Mouse (Mus musculus) midbrain, postnatal 0 days (tissue): ENCODE data around the gene Dync2li1. TPM values are rescaled to one million over a fixed set of nuclear protein-coding genes. Genes with fewer than 3 reads are reported as not detected.

Experiments
- ATAC-seq: fragments of 200-750 bp; cut with Nextera tagmentation; 2 replicates; pipeline ENCODE4 v1.8.0; 2017; ENCODE audit warnings: moderate number of reproducible peaks, mild to moderate bottlenecking, moderate TSS enrichment, moderate library complexity; ENCODE audit not compliant: low FRiP score
- DNase-seq: peaks from one replicate; pipeline ENCODE4 v3.0.0-alpha.2; 2015; ENCODE audit warnings: low spot score
- H3K27ac ChIP-seq: fragments of 300-500 bp; sonication (generic); 2 replicates; pipeline ENCODE4 v1.5.1; 2014; ENCODE audit warnings: low read depth, mild to moderate bottlenecking, low read length, mixed read lengths
- H3K27me3 ChIP-seq: fragments of 300-500 bp; sonication (generic); 2 replicates; pipeline ENCODE4 v1.6.1; 2014; ENCODE audit warnings: low read length, control low read depth, mixed read lengths; ENCODE audit not compliant: insufficient read depth
- H3K36me3 ChIP-seq: fragments of 300-500 bp; sonication (generic); 2 replicates; pipeline ENCODE4 v1.6.1; 2014; ENCODE audit warnings: low read length, control low read depth, mixed read lengths; ENCODE audit not compliant: insufficient read depth
- H3K4me1 ChIP-seq: fragments of 300-500 bp; sonication (generic); 2 replicates; pipeline ENCODE4 v1.6.1; 2014; ENCODE audit warnings: mild to moderate bottlenecking, control low read depth, antibody characterized with exemption, low read length, mixed read lengths; ENCODE audit not compliant: insufficient read depth
- H3K4me2 ChIP-seq: fragments of 300-500 bp; sonication (generic); 2 replicates; pipeline ENCODE4 v1.6.1; 2014; ENCODE audit warnings: low read depth, mild to moderate bottlenecking, low read length, mixed read lengths; ENCODE audit not compliant: poor library complexity, severe bottlenecking
- H3K4me3 ChIP-seq: fragments of 300-500 bp; sonication (generic); 2 replicates; pipeline ENCODE4 v1.5.1; 2014; ENCODE audit warnings: low read depth, mild to moderate bottlenecking, low read length, moderate library complexity
- H3K9ac ChIP-seq: fragments of 300-500 bp; sonication (generic); replicated peaks from 2 replicates; pipeline ENCODE4 v1.6.1; 2014; ENCODE audit warnings: mild to moderate bottlenecking, low read length, moderate library complexity, mixed read lengths; ENCODE audit not compliant: poor library complexity, severe bottlenecking
- H3K9me3 ChIP-seq: fragments of 300-500 bp; sonication (generic); 2 replicates; pipeline ENCODE4 v1.6.1; 2016; ENCODE audit warnings: low read length, control low read depth
- CTCF ChIP-seq: IDR thresholded peaks from 2 replicates; pipeline ENCODE4 v1.5.1; 2016; ENCODE audit warnings: antibody characterized with exemption, mild to moderate bottlenecking
- WGBS: fragments of 180-500 bp; shearing (Covaris S2); extraction: QIAGEN DNeasy Blood & Tissue Kit; methylation state at CpG from one replicate; pipeline ENCODE4 v1.1.7; 2014; 5-methylcytosine and 5-hydroxymethylcytosine counted together
- polyA plus RNA-seq: library from polyadenylated mRNA; unstranded; fragments of >200 nt; fragmentation: Nextera tagmentation; extraction: Ambion mirVana; gene quantifications from 2 replicates; pipeline ENCODE4 v1.2.1, GENCODE M21; 2015
- total RNA-seq: library from RNA; depleted of rRNA; stranded (reverse); fragments of >200 nt; gene quantifications from 2 replicates; pipeline ENCODE4 v1.2.3, GENCODE M21; 2014

Dync2li1 gene
- total and polyA plus RNA-seq, 2 experiments from 2014 or later, result 18.3 to 36.1 TPM

GRCm38 (mm10) chr17:84603709-84604420 is 22.4 kb upstream of the Dync2li1 start:
- H3K9ac ChIP-seq, result no peak overlapping the region
- no peaks in the 10 kb centered on the region for H3K4me1 ChIP-seq
- TF ChIP-seq CTCF, result peak; percentile 22; the same call in 1 of the 2 replicates
- H3K9me3 ChIP-seq, result no peaks in the 10 kb centered on the region
- no peak overlapping the region for H3K4me2 ChIP-seq
- no peak overlapping the region for H3K4me3 ChIP-seq
- 93% methylated on average over 10 of the region's 10 CpGs for WGBS
- no peaks in the 10 kb centered on the region for H3K27me3 ChIP-seq
- DNase-seq (no peak), ATAC-seq (no peak)
- no peak overlapping the region for H3K27ac ChIP-seq
- 0 out of 2 replicates have a peak, but pooled peaks cover 2% of the 10 kb centered on the region for H3K36me3 ChIP-seq

GRCm38 (mm10) chr17:84606976-84607375 is 19.3 kb upstream of the Dync2li1 start:
- Histone ChIP-seq H3K9ac (no peak overlapping the region), H3K27ac (no peak overlapping the region), H3K4me3 (no peak overlapping the region), H3K36me3 (0 out of 2 replicates have a peak, but pooled peaks cover 2% of the 10 kb centered on the region), H3K4me2 (no peak overlapping the region), H3K9me3 (no peaks in the 10 kb centered on the region), H3K4me1 (no peaks in the 10 kb centered on the region), H3K27me3 (no peaks in the 10 kb centered on the region)
- ATAC-seq, result no peak
- WGBS, result 51% methylated on average over 13 of the region's 13 CpGs
- TF ChIP-seq CTCF, result no peak
- DNase-seq, result no peak

GRCm38 (mm10) chr17:84607617-84608016 is 18.7 kb upstream of the Dync2li1 start:
- WGBS, result 73% methylated on average over 5 of the region's 5 CpGs
- Histone ChIP-seq H3K4me3 (no peak overlapping the region), H3K4me1 (no peaks in the 10 kb centered on the region), H3K9ac (no peak overlapping the region), H3K9me3 (no peaks in the 10 kb centered on the region), H3K27ac (no peak overlapping the region), H3K27me3 (no peaks in the 10 kb centered on the region), H3K4me2 (no peak overlapping the region), H3K36me3 (peaks cover 2% of the 10 kb centered on the region; the same call in 1 of the 2 replicates)
- DNase-seq (no peak), ATAC-seq (no peak)
- no peak for TF ChIP-seq CTCF

- 91% methylated on average over 4 of the region's 4 CpGs for WGBS
- DNase-seq (no peak), ATAC-seq (no peak)
- Histone ChIP-seq H3K4me3 (no peak overlapping the region), H3K9ac (no peak overlapping the region), H3K36me3 (peaks cover 2% of the 10 kb centered on the region; the same call in 1 of the 2 replicates), H3K27me3 (no peaks in the 10 kb centered on the region), H3K4me1 (no peaks in the 10 kb centered on the region), H3K9me3 (no peaks in the 10 kb centered on the region), H3K4me2 (no peak overlapping the region), H3K27ac (no peak overlapping the region)
- TF ChIP-seq CTCF, result no peak
These were observed 17.7 kb upstream of the Dync2li1 start for GRCm38 (mm10) chr17:84608606-84609005.

GRCm38 (mm10) chr17:84611500-84611899 is 14.8 kb upstream of the Dync2li1 start:
- ATAC-seq, result no peak

GRCm38 (mm10) chr17:84611971-84612370 is 14.3 kb upstream of the Dync2li1 start:
- Histone ChIP-seq H3K27me3 (no peaks in the 10 kb centered on the region), H3K9me3 (no peaks in the 10 kb centered on the region), H3K4me1 (no peaks in the 10 kb centered on the region), H3K4me3 (no peak overlapping the region), H3K27ac (no peak overlapping the region), H3K9ac (no peak overlapping the region), H3K4me2 (no peak overlapping the region), H3K36me3 (peaks cover under 1% of the 10 kb centered on the region; the same call in 1 of the 2 replicates)
- no peak for TF ChIP-seq CTCF
- DNase-seq (no peak), ATAC-seq (no peak)
- WGBS, result 90% methylated on average over 7 of the region's 7 CpGs

More at GRCm38 (mm10) chr17:84611500-84611899, 14.8 kb upstream of the Dync2li1 start:
- Histone ChIP-seq H3K4me2 (no peak overlapping the region), H3K4me3 (no peak overlapping the region), H3K9me3 (no peaks in the 10 kb centered on the region), H3K36me3 (peaks cover 2% of the 10 kb centered on the region; the same call in 1 of the 2 replicates), H3K27me3 (no peaks in the 10 kb centered on the region), H3K4me1 (no peaks in the 10 kb centered on the region), H3K9ac (no peak overlapping the region), H3K27ac (no peak overlapping the region)
- DNase-seq, result no peak
- 87% methylated on average over 9 of the region's 9 CpGs for WGBS
- no peak for TF ChIP-seq CTCF
